Mouse (Mus musculus): ENCODE data around the gene Gm5039. TPM values are rescaled to one million over a fixed set of nuclear protein-coding genes. Genes with fewer than 3 reads are reported as not detected.
"Not testable (repeated sequence)": the region's sequence is repeated elsewhere in the genome, so short reads cannot be mapped to it uniquely, and the experiment has no call there.

The Gm5039 gene
- total and polyA plus RNA-seq, 3 experiments, result 0.06 TPM; not detected in 2

DNA sequence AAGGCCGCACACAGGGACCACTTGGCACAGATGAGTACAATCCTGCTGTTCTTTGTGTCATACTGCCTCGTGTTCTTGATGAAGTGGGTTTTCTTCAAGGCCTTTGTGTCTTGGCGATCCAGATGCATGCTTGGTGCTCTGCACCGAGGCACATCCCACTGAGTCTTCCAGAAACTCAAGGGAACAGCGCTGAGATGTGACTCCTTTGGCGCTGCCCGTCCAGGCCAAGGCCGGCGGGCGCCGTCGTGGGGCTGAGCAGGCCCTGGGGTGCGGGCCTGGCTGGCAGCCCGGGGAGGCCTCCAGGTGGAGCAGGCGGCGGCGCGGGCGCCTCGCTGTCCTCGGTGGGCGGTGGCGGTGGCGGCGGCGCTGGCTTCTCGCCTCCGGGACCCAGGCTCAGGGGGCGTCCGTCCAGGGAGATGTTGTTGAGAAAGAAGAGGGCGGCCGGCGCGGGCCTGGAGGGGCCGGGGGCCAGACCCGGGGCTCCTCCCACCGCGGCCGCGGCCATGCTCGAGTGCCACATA is 30.4 kb upstream of the Gm5039 start:
- H3K9ac ChIP-seq (ENCODE audit: control insufficient read depth, low read depth, low read length, poor library complexity, severe bottlenecking), result no peak overlapping the region
- H3K9me3 ChIP-seq (replicated peaks; ENCODE audit: insufficient read depth, low read length), result no peaks in the 10 kb centered on the region
- no peaks in the 10 kb centered on the region for H3K27me3 ChIP-seq (ENCODE audit: control insufficient read depth in 1 of 2, insufficient read depth in 2 of 2, low read length in 2 of 2)
- no peak overlapping the region for H3K27ac ChIP-seq (ENCODE audit: control insufficient read depth, low read depth, low read length)
- DNase-seq (ENCODE audit: low read depth, low spot score), result no peak
- no peaks in the 10 kb centered on the region for H3K36me3 ChIP-seq (ENCODE audit: control insufficient read depth in 1 of 2, insufficient read depth in 2 of 2, low read length in 2 of 2)
- TF ChIP-seq SIN3A (IDR thresholded peaks at IDR 0.05; ENCODE audit: low read length), result no peak
- no peak for TF ChIP-seq HCFC1 (IDR thresholded peaks at IDR 0.05; ENCODE audit: low read depth, low read length)
- no peak for TF ChIP-seq ETS1 (IDR thresholded peaks at IDR 0.05; ENCODE audit: low read depth, low read length)
- no peaks in the 10 kb centered on the region for H3K79me2 ChIP-seq (ENCODE audit: control insufficient read depth, insufficient read depth, low read length, poor library complexity)
- no peaks in the 10 kb centered on the region for H3K4me1 ChIP-seq (ENCODE audit: control insufficient read depth in 1 of 2, insufficient read depth in 2 of 2, low read length in 2 of 2)
- H3K4me3 ChIP-seq (ENCODE audit: control insufficient read depth in 1 of 2, insufficient read depth in 1 of 2, low read depth in 2 of 2, low read length in 2 of 2), result no peak overlapping the region

DNA sequence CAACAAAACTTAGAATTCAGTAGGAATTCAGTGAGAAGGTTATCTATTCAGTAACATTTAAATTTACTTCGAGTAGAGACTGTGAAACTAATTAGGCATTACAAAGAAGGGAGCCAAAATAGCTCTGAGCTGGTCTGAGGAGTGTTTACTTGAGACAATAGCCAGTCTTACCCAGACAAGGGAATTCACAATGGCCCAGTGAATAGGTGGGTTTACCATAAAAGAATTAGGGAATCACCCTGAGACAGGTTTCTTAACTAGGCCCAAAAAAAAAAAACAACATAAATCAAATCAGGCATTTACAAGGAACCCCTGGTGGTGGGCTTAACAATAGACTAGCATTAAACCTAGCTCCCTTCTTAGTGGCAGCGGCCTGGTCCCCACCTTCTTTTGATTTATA is 17.5 kb upstream of the Gm5039 start:
- H3K36me3 ChIP-seq (ENCODE audit: control insufficient read depth in 1 of 2, insufficient read depth in 2 of 2, low read length in 2 of 2), result not testable (repeated sequence)

DNA sequence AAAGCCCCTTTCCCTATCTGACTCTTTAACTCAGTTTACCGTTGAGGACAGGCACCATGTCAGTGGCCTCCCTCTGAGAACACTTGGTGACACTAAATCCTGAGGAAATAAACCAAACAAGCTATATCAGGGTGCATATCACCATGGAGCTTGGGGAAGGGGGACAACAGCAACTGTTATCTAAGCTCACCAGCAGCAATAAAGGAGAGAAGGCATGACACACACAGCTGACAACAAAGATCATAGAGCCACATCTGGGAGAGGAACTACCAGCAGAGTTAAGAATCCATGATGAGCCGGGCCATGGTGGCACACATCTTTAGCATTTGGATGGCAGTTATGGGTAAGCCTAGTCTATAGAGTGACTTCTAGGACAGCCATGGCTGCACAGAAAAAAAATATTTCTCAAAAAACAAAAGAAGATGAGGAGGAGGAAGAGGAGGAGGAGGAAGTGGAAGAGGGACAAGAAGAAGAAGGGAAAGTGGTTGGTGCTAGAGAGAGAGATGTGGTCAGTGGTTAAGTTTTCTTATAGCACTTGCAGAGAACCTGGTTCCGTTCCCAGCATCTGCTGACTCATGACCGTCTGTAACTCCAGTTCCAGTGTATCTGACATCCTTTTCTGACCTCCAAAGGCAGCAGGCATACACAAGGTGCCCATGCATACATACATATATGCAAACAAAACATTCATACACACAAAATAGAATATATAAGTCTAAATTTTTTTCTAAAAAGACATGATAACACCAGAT is 13.0 kb upstream of the Gm5039 start:
- not testable (repeated sequence) for H3K79me2 ChIP-seq (ENCODE audit: control insufficient read depth, insufficient read depth, low read length, poor library complexity); H3K9me3 ChIP-seq (replicated peaks; ENCODE audit: insufficient read depth, low read length); H3K36me3 ChIP-seq (ENCODE audit: control insufficient read depth in 1 of 2, insufficient read depth in 2 of 2, low read length in 2 of 2); H3K27me3 ChIP-seq (ENCODE audit: control insufficient read depth in 1 of 2, insufficient read depth in 2 of 2, low read length in 2 of 2); H3K4me1 ChIP-seq (ENCODE audit: control insufficient read depth in 1 of 2, insufficient read depth in 2 of 2, low read length in 2 of 2)
- Histone ChIP-seq H3K27ac (ENCODE audit: control insufficient read depth, low read depth, low read length) (peak overlapping the region; percentile 80), H3K4me3 (ENCODE audit: control insufficient read depth in 1 of 2, insufficient read depth in 1 of 2, low read depth in 2 of 2, low read length in 2 of 2) (peak overlapping the region in 1 of 2 experiments; percentile 27; a peak in 2 of 4 replicates), H3K9ac (ENCODE audit: control insufficient read depth, low read depth, low read length, poor library complexity, severe bottlenecking) (peak overlapping the region; percentile 38)
- peak; percentile 70 for TF ChIP-seq RCOR1 (IDR thresholded peaks at IDR 0.05; ENCODE audit: low read depth, low read length)
- peak; percentile 85 for TF ChIP-seq TAL1 (IDR thresholded peaks at IDR 0.05; ENCODE audit: low read length)
- peak; percentile 32; the same call in 1 of the 2 replicates for TF ChIP-seq MAX (IDR thresholded peaks at IDR 0.05; ENCODE audit: low read length)
- TF ChIP-seq MXI1 (IDR thresholded peaks at IDR 0.05; ENCODE audit: low read depth, low read length), result peak; percentile 47; the same call in 1 of the 2 replicates
- TF ChIP-seq ZMIZ1 (IDR thresholded peaks at IDR 0.05; ENCODE audit: low read depth, low read length), result 0 out of 2 replicates have a peak, but pooled peaks have one; percentile 24
- peak; percentile 51; the same call in 1 of the 2 replicates for TF ChIP-seq MYB (IDR thresholded peaks at IDR 0.05; ENCODE audit: low read depth, low read length)
- peak; percentile 81 for TF ChIP-seq GATA1 (IDR thresholded peaks at IDR 0.05; ENCODE audit: low read depth, low read length)
- TF ChIP-seq ETS1 (IDR thresholded peaks at IDR 0.05; ENCODE audit: low read depth, low read length), result peak; percentile 88
- TF ChIP-seq EP300 (IDR thresholded peaks at IDR 0.05; ENCODE audit: low read depth in 1 of 2, low read length in 2 of 2), result peak; percentile 83 to 86
- TF ChIP-seq BHLHE40 (IDR thresholded peaks at IDR 0.05; ENCODE audit: borderline replicate concordance, low read depth, low read length), result peak; percentile 38; the same call in 1 of the 2 replicates
- TF ChIP-seq TCF12 (IDR thresholded peaks at IDR 0.05; ENCODE audit: low read depth, low read length), result peak; percentile 90
- TF ChIP-seq HCFC1 (IDR thresholded peaks at IDR 0.05; ENCODE audit: low read depth, low read length), result 0 out of 2 replicates have a peak, but pooled peaks have one; percentile 15
- peak; percentile 69 for TF ChIP-seq SIN3A (IDR thresholded peaks at IDR 0.05; ENCODE audit: low read length)
- DNase-seq (ENCODE audit: low read depth, low spot score), result peak; percentile 78

More for the DNA sequence above, 17.5 kb upstream of the Gm5039 start:
- H3K79me2 ChIP-seq (ENCODE audit: control insufficient read depth, insufficient read depth, low read length, poor library complexity); H3K9ac ChIP-seq (ENCODE audit: control insufficient read depth, low read depth, low read length, poor library complexity, severe bottlenecking); DNase-seq (ENCODE audit: low read depth, low spot score); H3K4me3 ChIP-seq (ENCODE audit: control insufficient read depth in 1 of 2, insufficient read depth in 1 of 2, low read depth in 2 of 2, low read length in 2 of 2); H3K4me1 ChIP-seq (ENCODE audit: control insufficient read depth in 1 of 2, insufficient read depth in 2 of 2, low read length in 2 of 2); H3K27ac ChIP-seq (ENCODE audit: control insufficient read depth, low read depth, low read length); H3K27me3 ChIP-seq (ENCODE audit: control insufficient read depth in 1 of 2, insufficient read depth in 2 of 2, low read length in 2 of 2); H3K9me3 ChIP-seq (replicated peaks; ENCODE audit: insufficient read depth, low read length): not testable (repeated sequence)
